Mouse (Mus musculus) limb, embryonic 11.5 days (tissue): ENCODE data around the gene Ern2. TPM values are rescaled to one million over a fixed set of nuclear protein-coding genes. Genes with fewer than 3 reads are reported as not detected.
A peak's percentile ranks its signal among the peaks of the same experiment; 100 is the strongest.

ENCODE experiments used
- ATAC-seq: fragments of 200-750 bp; cut with Nextera tagmentation; 2 replicates; pipeline ENCODE4 v1.8.0; 2017; ENCODE audit warnings: low read depth; ENCODE audit not compliant: insufficient number of reproducible peaks, low FRiP score, low TSS enrichment
- DNase-seq: peaks from one replicate; pipeline ENCODE4 v3.0.0-alpha.2; 2015; ENCODE audit warnings: low spot score
- H3K27ac ChIP-seq: fragments of 300-500 bp; sonication (generic); replicated peaks from 2 replicates; pipeline ENCODE4 v1.5.1; 2014; ENCODE audit warnings: low read depth, mild to moderate bottlenecking, low read length
- H3K27me3 ChIP-seq: fragments of 300-500 bp; sonication (generic); 2 replicates; pipeline ENCODE4 v1.6.1; 2014; ENCODE audit warnings: mild to moderate bottlenecking, low read length, mixed read lengths; ENCODE audit not compliant: control insufficient read depth, insufficient read depth
- H3K36me3 ChIP-seq: fragments of 300-500 bp; sonication (generic); 2 replicates; pipeline ENCODE4 v1.6.1; 2014; ENCODE audit warnings: mild to moderate bottlenecking, low read length, moderate library complexity, mixed read lengths; ENCODE audit not compliant: control insufficient read depth, insufficient read depth
- H3K4me1 ChIP-seq: fragments of 300-500 bp; sonication (generic); 2 replicates; pipeline ENCODE4 v1.6.1; 2014; ENCODE audit warnings: low read length, mixed read lengths; ENCODE audit not compliant: control insufficient read depth, insufficient read depth
- H3K4me2 ChIP-seq: fragments of 300-500 bp; sonication (generic); 2 replicates; pipeline ENCODE4 v1.6.1; 2014; ENCODE audit warnings: low read depth, mild to moderate bottlenecking, moderate library complexity; ENCODE audit not compliant: severe bottlenecking
- H3K4me3 ChIP-seq: fragments of 300-500 bp; sonication (generic); 2 replicates; pipeline ENCODE4 v1.5.1; 2014; ENCODE audit warnings: low read depth, low read length
- H3K9ac ChIP-seq: fragments of 300-500 bp; sonication (generic); 2 replicates; pipeline ENCODE4 v1.6.1; 2014; ENCODE audit warnings: mild to moderate bottlenecking, low read length
- H3K9me3 ChIP-seq: fragments of 300-500 bp; sonication (generic); 2 replicates; pipeline ENCODE4 v1.6.1; 2016; ENCODE audit warnings: low read length; ENCODE audit not compliant: control insufficient read depth
- WGBS: fragments of 180-500 bp; shearing (Covaris S2); extraction: QIAGEN DNeasy Blood & Tissue Kit; methylation state at CpG from one replicate; pipeline ENCODE4 v1.1.7; 2014; 5-methylcytosine and 5-hydroxymethylcytosine counted together
- polyA plus RNA-seq: library from polyadenylated mRNA; unstranded; fragments of >200 nt; fragmentation: Nextera tagmentation; extraction: Ambion mirVana; gene quantifications from 2 replicates; pipeline ENCODE4 v1.2.1, GENCODE M21; 2014

Ern2 gene
- polyA plus RNA-seq, 1 experiment from 2014 or later = not detected

DNA sequence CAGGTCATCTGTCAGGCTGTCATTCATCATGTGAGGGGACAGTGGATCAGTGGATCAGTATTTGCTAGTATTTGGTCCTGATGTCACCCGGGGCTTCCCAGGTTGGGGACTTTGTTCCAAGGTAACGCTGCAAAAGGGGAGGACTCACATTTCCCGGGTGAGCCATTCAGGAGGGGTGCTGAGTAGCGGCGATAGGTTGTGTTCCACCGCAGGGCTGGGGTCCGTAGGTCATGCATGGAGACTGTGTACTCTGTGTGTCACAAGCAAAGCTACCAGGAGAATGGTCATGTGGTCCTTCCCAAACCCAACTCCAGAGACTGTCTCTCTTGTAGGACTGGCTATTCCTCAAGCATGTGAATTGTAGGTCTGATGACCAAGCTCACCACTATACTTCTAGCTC lies 5.3 kb downstream of the Ern2 start:
- no peak overlapping the region for H3K27ac ChIP-seq
- no peak for ATAC-seq

DNA sequence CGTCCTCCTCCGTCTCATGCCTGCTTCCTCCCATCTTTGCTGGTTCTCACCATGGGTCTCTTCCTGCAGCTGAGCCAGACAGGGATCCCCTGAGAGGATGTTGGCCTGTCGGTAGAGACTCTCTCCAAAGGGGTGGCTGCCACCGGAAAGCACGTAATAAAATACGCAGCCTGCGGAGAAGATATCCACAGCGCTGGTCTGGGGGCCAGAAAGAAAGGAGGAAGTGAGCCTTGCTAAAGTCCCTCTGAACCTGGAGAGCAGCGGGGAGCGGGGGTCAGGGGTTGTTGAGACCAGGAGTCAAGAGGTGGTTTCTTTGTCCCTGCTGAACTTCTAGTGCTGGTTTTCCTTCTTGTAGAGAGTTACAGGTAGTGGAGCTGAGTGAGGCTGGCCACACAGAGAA lies 14.4 kb downstream of the Ern2 start:
- Histone ChIP-seq H3K9me3 (no peaks in the 10 kb centered on the region), H3K27me3 (no peaks in the 10 kb centered on the region), H3K27ac (no peak overlapping the region), H3K4me2 (no peak overlapping the region), H3K36me3 (peaks cover 35% of the 10 kb centered on the region), H3K4me1 (no peaks in the 10 kb centered on the region), H3K9ac (no peak overlapping the region), H3K4me3 (no peak overlapping the region)
- ATAC-seq = no peak
- 73% methylated on average over 10 of the region's 10 CpGs for WGBS
- DNase-seq = no peak

More for the DNA sequence above, 5.3 kb downstream of the Ern2 start:
- Histone ChIP-seq H3K9me3 (no peaks in the 10 kb centered on the region), H3K27me3 (no peaks in the 10 kb centered on the region), H3K4me1 (no peaks in the 10 kb centered on the region), H3K36me3 (no peaks in the 10 kb centered on the region), H3K4me3 (no peak overlapping the region), H3K4me2 (no peak overlapping the region), H3K9ac (no peak overlapping the region)
- DNase-seq = no peak
- WGBS = 90% methylated on average over 7 of the region's 7 CpGs

DNA sequence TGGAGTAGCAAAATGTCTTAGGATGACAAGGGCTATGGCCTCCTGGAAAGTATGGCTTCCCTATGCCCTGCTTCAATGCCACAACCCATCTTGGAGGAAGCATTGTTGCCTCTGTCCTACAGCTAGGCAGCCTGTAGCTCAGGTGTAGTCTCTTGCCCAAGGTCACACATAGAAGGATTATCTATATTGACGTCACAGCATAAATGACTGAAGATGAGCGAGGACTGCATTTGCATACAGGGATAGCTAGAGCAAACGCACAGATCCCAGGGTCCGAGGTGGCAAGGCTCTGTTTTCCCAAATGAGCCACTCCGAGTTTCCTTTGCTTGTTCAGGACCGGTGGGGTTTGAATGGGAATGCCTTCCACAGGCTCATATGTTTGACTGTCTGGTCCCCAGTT lies 15.3 kb downstream of the Ern2 start:
- 97% methylated on average over 6 of the region's 6 CpGs for WGBS
- Histone ChIP-seq H3K9me3 (no peaks in the 10 kb centered on the region), H3K4me3 (no peak overlapping the region), H3K27me3 (no peaks in the 10 kb centered on the region), H3K4me2 (no peak overlapping the region), H3K4me1 (no peaks in the 10 kb centered on the region), H3K36me3 (peaks cover 37% of the 10 kb centered on the region), H3K27ac (no peak overlapping the region), H3K9ac (no peak overlapping the region)
- ATAC-seq = no peak
- no peak for DNase-seq

DNA sequence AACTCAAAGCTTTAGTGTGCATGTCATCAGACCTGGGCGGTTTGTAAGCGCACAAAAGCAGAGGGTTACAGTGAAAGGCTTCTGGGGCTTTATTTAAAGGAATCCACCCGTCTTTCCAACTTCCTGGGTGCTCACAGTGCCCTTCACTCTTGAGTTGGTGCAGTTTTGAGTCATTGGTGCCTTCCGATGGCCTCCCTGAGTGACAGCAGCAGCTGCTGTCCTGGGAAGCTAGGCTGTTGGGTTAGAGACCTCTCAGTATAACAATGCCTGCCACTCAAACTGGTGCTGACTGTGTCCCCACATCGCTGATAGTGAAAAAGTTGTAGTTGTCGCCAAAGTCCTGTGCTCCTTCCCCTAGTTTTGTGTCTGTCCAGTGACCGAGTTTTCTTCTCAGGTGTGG lies 18.8 kb downstream of the Ern2 start:
- Histone ChIP-seq H3K9ac (no peak overlapping the region), H3K36me3 (peaks cover 50% of the 10 kb centered on the region), H3K27ac (no peak overlapping the region), H3K4me3 (no peak overlapping the region), H3K4me1 (no peaks in the 10 kb centered on the region), H3K27me3 (no peaks in the 10 kb centered on the region), H3K4me2 (no peak overlapping the region), H3K9me3 (no peaks in the 10 kb centered on the region)
- WGBS = 91% methylated on average over 7 of the region's 7 CpGs
- DNase-seq (no peak), ATAC-seq (no peak)

DNA sequence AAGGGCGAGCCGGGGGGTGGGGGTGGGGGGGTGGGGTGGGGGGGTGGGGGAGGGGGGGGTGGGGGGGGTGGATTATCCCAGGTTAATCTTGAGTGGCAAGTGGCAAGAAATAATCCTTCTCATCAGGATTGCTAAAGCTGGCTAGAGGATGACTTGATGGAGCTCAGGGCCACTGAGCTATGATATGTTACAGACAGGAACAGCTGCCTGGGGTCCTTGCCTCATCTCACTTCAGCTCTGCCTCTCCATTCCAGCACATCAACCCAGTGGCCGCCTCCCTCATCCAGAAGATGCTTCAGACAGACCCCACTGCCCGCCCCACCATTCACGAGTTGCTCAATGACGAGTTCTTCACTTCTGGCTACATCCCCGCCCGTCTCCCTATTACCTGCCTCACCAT lies 22.2 kb downstream of the Ern2 start:
- no peak overlapping the region for H3K4me2 ChIP-seq
- H3K27ac ChIP-seq = no peak overlapping the region
- no peaks in the 10 kb centered on the region for H3K27me3 ChIP-seq
- WGBS = 91% methylated on average over 6 of the region's 8 CpGs
- no peak overlapping the region for H3K4me3 ChIP-seq
- H3K36me3 ChIP-seq = peaks cover 36% of the 10 kb centered on the region
- ATAC-seq (no peak), DNase-seq (no peak)
- H3K4me1 ChIP-seq = peaks cover 9% of the 10 kb centered on the region; the same call in 1 of the 2 replicates
- no peak overlapping the region for H3K9ac ChIP-seq
- no peaks in the 10 kb centered on the region for H3K9me3 ChIP-seq

DNA sequence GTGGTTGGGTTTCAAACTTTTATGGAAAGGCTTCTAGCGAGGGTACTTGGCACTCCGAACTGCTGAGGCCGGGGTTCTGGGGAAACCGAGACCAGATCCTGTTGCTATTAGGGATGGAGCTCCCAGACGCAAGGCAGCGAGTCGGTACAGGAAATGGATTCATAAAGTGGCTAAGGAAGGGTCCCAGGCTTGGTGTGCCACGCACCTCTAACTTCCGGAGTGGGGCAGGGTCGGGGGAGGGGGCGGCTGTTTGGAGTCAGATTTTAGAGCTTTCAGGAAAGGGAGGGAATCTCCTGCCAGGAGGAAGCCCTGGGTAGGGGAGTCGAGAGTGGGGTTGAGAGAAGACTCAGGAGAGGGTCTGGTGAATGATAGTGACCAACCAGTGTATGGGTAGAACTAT lies 26.0 kb downstream of the Ern2 start:
- ATAC-seq (no peak), DNase-seq (peak; percentile 53)
- H3K27ac ChIP-seq = peak overlapping the region; percentile 88
- H3K9ac ChIP-seq = peak overlapping the region; percentile 84
- H3K27me3 ChIP-seq = no peaks in the 10 kb centered on the region
- H3K4me3 ChIP-seq = peak overlapping the region; percentile 84
- H3K4me2 ChIP-seq = peak overlapping the region; percentile 86
- H3K36me3 ChIP-seq = peaks cover 15% of the 10 kb centered on the region
- peaks cover 17% of the 10 kb centered on the region for H3K4me1 ChIP-seq
- H3K9me3 ChIP-seq = no peaks in the 10 kb centered on the region
- 0% methylated on average over 12 of the region's 12 CpGs for WGBS

DNA sequence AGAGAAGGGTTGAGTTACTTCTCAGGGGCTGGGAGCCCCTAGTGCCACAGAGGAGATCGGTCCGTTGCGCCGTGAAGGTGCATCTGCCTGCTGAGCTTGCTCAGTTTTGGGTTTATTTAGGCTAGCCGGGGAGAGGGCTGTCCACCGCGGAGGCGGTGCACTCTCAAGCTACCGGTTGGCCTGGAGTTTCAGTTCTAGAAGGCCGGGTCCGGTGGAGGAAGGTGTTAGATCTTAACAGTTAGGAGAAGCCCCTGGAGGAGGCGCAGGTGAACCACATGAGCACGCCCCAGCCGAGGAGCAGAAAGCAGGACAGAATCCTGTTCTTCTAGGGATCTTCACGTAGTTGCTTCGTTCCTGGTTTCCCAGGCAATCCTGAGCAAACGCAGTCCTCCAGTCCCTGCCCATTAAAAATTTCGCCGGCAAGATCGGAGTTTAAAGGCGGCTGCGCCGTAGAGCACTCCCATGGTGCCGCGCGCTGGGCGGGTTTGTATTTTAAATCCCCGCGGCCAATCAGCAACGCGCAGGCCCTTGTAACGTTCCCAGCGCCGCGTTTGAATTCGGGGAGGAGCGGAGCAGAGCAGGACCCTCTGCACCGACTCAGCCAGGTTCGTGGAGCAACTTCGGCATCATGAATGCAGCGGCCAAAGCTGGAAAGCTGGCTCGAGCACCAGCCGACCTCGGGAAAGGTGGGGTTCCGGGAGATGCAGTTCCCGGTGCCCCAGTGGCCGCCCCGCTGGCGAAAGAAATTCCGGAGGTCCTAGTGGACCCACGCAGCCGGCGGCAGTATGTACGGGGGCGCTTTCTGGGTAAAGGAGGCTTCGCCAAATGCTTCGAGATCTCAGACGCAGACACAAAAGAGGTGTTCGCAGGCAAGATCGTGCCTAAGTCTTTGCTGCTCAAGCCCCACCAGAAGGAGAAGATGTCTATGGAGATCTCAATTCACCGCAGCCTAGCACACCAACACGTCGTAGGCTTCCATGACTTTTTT lies 26.8 kb downstream of the Ern2 start, which contains the start of gene Plk1:
Plk1 (plus strand) TSS at position 525 of the 988 bp plus-strand sequence.
- ATAC-seq = peak; percentile 87
- under 1% methylated on average over 63 of the region's 63 CpGs for WGBS

DNA sequence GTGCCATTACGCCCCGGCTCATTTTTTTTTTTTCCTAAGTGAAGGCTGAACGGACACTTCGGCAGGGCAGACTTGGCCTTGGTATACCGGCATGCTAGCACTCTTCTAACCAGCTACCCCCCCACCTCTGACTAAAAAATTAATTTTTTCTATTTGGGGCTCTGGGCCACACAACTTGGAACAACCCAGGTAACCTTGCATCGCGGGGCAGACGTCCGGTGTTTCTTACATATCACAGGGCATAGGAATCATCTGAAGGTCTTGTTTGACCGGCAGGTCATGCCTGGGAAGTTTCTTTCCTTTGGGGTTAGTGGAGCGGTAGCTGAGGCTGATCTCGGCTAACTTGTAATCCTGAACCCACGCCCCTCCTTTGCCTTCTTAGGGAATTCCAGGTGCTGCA lies 27.5 kb downstream of the Ern2 start:
- Histone ChIP-seq H3K4me2 (peak overlapping the region; percentile 86), H3K9ac (peak overlapping the region; percentile 73), H3K4me3 (peak overlapping the region; percentile 84), H3K36me3 (peaks cover 10% of the 10 kb centered on the region), H3K27me3 (no peaks in the 10 kb centered on the region), H3K4me1 (peaks cover 17% of the 10 kb centered on the region), H3K9me3 (no peaks in the 10 kb centered on the region), H3K27ac (peak overlapping the region; percentile 88)
- DNase-seq (no peak), ATAC-seq (peak; percentile 10; the same call in 1 of the 2 replicates)
- WGBS = 5% methylated on average over 13 of the region's 13 CpGs

More for the DNA sequence above, 26.8 kb downstream of the Ern2 start, which contains the start of gene Plk1:
- Histone ChIP-seq H3K27ac (peak within 1 kb of the TSS; percentile 88), H3K9ac (peak within 1 kb of the TSS; percentile 84), H3K4me2 (peak within 1 kb of the TSS; percentile 86), H3K9me3 (no peaks in the 10 kb centered on the region), H3K36me3 (peaks cover 11% of the 10 kb centered on the region), H3K27me3 (no peaks in the 10 kb centered on the region), H3K4me1 (peaks cover 17% of the 10 kb centered on the region), H3K4me3 (peak within 1 kb of the TSS; percentile 84)
- peak; percentile 94 for DNase-seq
